Mouse (Mus musculus) liver, embryonic 11.5 days (tissue): ENCODE measurements around the gene Ralgapa2. TPM values are rescaled to one million over a fixed set of nuclear protein-coding genes. Genes with fewer than 3 reads are reported as not detected.

Source experiments
- ATAC-seq: fragments of 200-750 bp; cut with Nextera tagmentation; replicated peaks from 2 replicates; pipeline ENCODE4 v1.8.0; 2017; ENCODE audit warnings: moderate number of reproducible peaks, mild to moderate bottlenecking, moderate TSS enrichment, moderate library complexity; ENCODE audit not compliant: low FRiP score
- DNase-seq: peaks from one replicate; pipeline ENCODE4 v3.0.0-alpha.2; 2017; ENCODE audit warnings: low spot score
- H3K27ac ChIP-seq: fragments of 300-500 bp; sonication (generic); 2 replicates; pipeline ENCODE4 v1.5.1; 2014; ENCODE audit warnings: mild to moderate bottlenecking, low read depth, low read length, control low read depth
- H3K27me3 ChIP-seq: fragments of 300-500 bp; sonication (generic); replicated peaks from 2 replicates; pipeline ENCODE4 v1.6.1; 2014; ENCODE audit warnings: low read length, mixed read lengths; ENCODE audit not compliant: control insufficient read depth, insufficient read depth
- H3K36me3 ChIP-seq: fragments of 300-500 bp; sonication (generic); 2 replicates; pipeline ENCODE4 v1.6.1; 2014; ENCODE audit warnings: mild to moderate bottlenecking, low read length, moderate library complexity, mixed read lengths; ENCODE audit not compliant: control insufficient read depth, insufficient read depth
- H3K4me1 ChIP-seq: fragments of 300-500 bp; sonication (generic); replicated peaks from 2 replicates; pipeline ENCODE4 v1.6.1; 2014; ENCODE audit warnings: low read length, mixed read lengths; ENCODE audit not compliant: control insufficient read depth, insufficient read depth
- H3K4me2 ChIP-seq: fragments of 300-500 bp; sonication (generic); 2 replicates; pipeline ENCODE4 v1.6.1; 2014; ENCODE audit warnings: mild to moderate bottlenecking, control low read depth, moderate library complexity
- H3K4me3 ChIP-seq: fragments of 300-500 bp; sonication (generic); 2 replicates; pipeline ENCODE4 v1.5.1; 2014; ENCODE audit warnings: low read depth, low read length, control low read depth
- H3K9ac ChIP-seq: fragments of 300-500 bp; sonication (generic); 2 replicates; pipeline ENCODE4 v1.6.1; 2014; ENCODE audit warnings: low read depth, low read length, control low read depth
- H3K9me3 ChIP-seq: fragments of 300-500 bp; sonication (generic); 2 replicates; pipeline ENCODE4 v1.6.1; 2016; ENCODE audit warnings: low read length, inconsistent platforms, mixed read lengths; ENCODE audit not compliant: control insufficient read depth
- WGBS: fragments of 180-500 bp; shearing (Covaris S2); extraction: QIAGEN DNeasy Blood & Tissue Kit; methylation state at CpG from one replicate; pipeline ENCODE4 v1.1.7; 2014; 5-methylcytosine and 5-hydroxymethylcytosine counted together
- polyA plus RNA-seq: library from polyadenylated mRNA; unstranded; fragments of >200 nt; fragmentation: Nextera tagmentation; extraction: Ambion mirVana; gene quantifications from 2 replicates; pipeline ENCODE4 v1.2.1, GENCODE M21; 2014

The Ralgapa2 gene
- polyA plus RNA-seq, 1 experiment from 2014 or later: 13.0 TPM

DNA sequence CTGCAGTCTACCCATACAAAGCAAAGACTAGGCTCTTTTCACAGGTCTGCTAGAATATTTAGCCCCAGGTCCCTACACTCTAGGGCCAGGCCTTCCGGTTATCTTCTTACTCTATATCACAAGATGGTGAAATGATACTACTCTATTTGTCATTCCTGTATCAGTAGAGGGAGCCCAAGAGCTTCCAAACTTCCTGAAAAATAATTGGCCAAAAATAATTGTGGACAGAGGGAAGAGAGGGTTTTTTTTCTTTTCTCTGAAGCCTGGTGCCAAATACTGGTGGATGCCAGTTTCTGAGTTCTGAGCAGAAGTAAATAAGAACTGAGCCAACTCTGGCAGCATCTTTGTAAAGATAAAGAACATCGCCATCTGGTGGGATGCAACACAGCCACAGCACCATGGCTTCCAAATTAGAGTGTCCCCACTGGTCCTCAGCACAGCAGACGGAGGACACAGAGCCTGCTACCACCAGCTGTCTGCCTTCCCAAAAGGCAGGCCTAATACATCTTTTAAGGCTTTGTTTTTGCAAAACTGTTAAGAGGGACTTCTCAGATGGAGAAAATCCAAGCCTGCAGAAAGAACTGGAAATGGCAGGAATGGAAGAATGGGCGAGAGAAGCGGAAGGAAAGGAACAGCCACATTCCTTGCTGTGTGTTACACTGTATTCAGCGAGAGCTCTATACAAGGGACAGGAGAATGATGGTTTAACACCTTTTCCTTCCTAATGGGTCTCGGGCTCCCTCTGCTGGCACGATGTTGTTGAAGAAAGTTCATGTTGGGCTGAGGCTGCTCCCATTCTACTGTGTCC is 97.5 kb downstream of the Ralgapa2 start:
- Histone ChIP-seq H3K9me3 (no peaks in the 10 kb centered on the region), H3K4me1 (no peaks in the 10 kb centered on the region), H3K4me2 (no peak overlapping the region), H3K27ac (no peak overlapping the region), H3K4me3 (no peak overlapping the region), H3K36me3 (no peaks in the 10 kb centered on the region), H3K27me3 (no peaks in the 10 kb centered on the region), H3K9ac (no peak overlapping the region)
- ATAC-seq: no peak; the same call in 1 of the 2 replicates
- DNase-seq: no peak
- WGBS: 51% methylated on average over 8 of the region's 8 CpGs

- no peak overlapping the region for H3K9ac ChIP-seq
- 47% methylated on average over 9 of the region's 9 CpGs for WGBS
- no peak overlapping the region for H3K4me3 ChIP-seq
- DNase-seq (no peak), ATAC-seq (no peak)
- no peaks in the 10 kb centered on the region for H3K27me3 ChIP-seq
- no peaks in the 10 kb centered on the region for H3K9me3 ChIP-seq
- no peaks in the 10 kb centered on the region for H3K4me1 ChIP-seq
- no peak overlapping the region for H3K4me2 ChIP-seq
- no peak overlapping the region for H3K27ac ChIP-seq
- no peaks in the 10 kb centered on the region for H3K36me3 ChIP-seq
Measured at GRCm38 (mm10) chr2:146412733-146413132, 99.4 kb downstream of the Ralgapa2 start.

DNA sequence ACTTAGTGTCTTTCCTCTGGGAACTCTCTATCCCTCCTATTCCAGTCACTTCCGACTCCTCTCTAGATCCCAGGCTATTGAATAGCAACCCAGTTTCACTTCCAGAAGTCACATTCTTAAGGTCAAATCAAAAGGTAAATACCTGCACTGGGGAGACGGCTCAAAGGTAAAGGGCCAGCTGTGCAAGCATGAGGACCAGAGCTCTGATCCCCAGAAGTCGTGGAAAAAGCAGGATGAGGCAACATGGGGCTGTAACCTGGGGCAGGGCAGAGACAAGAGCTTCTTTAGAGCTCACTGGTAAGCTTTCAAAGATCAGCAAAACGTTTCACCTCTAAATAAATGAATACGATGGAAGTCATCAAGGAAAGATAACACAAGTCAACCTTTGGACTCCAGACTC is 100.2 kb downstream of the Ralgapa2 start:
- Histone ChIP-seq H3K27ac (no peak overlapping the region), H3K4me3 (no peak overlapping the region), H3K4me1 (no peaks in the 10 kb centered on the region), H3K4me2 (no peak overlapping the region), H3K9ac (no peak overlapping the region), H3K36me3 (no peaks in the 10 kb centered on the region), H3K27me3 (no peaks in the 10 kb centered on the region), H3K9me3 (no peaks in the 10 kb centered on the region)
- WGBS: 79% methylated on average over 5 of the region's 5 CpGs
- ATAC-seq: no peak
- DNase-seq: no peak

DNA sequence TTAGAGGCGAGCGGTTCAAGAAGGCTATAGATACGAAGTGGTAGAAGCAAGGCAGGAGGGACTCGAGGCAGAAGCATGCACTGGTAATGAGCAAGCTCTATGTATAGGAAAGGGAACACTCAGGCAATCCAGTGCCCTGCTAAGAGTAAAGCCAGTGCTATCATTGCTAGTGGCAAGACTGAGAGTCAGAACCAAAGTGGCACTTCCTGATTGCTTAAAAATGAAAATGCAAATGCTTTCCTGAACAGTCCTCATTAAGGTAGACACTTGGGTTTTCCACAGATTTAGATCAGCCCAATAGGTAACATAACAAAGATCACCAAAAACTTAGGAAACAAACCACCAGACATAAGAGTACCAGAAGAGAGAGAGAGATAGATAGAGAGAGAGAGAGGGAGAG is 105.1 kb downstream of the Ralgapa2 start:
- Histone ChIP-seq H3K4me1 (no peaks in the 10 kb centered on the region), H3K4me3 (no peak overlapping the region), H3K36me3 (no peaks in the 10 kb centered on the region), H3K27me3 (no peaks in the 10 kb centered on the region), H3K27ac (no peak overlapping the region), H3K4me2 (no peak overlapping the region), H3K9ac (no peak overlapping the region), H3K9me3 (no peaks in the 10 kb centered on the region)
- no peak for ATAC-seq
- no peak for DNase-seq
- 87% methylated on average over 4 of the region's 4 CpGs for WGBS

DNA sequence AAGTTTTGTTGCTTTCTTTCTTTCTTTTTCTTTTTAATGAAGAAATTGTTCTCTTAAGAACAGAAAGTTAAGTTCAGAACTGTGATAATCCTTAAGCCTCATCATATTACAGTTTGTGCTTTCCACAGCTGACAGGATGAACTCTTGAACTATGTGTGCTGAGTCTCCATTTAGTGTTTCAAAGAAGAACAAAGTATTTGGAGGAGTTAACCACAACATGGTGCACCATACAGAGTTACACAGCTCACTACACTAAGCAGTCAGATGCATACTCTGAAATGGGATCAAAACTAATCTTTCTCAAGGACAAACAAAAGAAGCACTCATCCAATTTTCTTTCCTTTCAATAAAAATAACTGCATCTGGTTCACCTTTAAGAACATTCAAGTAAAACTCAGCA is 110.6 kb downstream of the Ralgapa2 start:
- DNase-seq (no peak), ATAC-seq (no peak)
- Histone ChIP-seq H3K27me3 (no peaks in the 10 kb centered on the region), H3K9me3 (no peaks in the 10 kb centered on the region), H3K36me3 (no peaks in the 10 kb centered on the region), H3K4me1 (no peaks in the 10 kb centered on the region), H3K9ac (no peak overlapping the region), H3K4me2 (no peak overlapping the region), H3K27ac (no peak overlapping the region), H3K4me3 (no peak overlapping the region)

- Histone ChIP-seq H3K4me1 (no peaks in the 10 kb centered on the region), H3K9ac (no peak overlapping the region), H3K4me2 (no peak overlapping the region), H3K27me3 (no peaks in the 10 kb centered on the region), H3K27ac (no peak overlapping the region), H3K36me3 (no peaks in the 10 kb centered on the region), H3K4me3 (no peak overlapping the region), H3K9me3 (no peaks in the 10 kb centered on the region)
- DNase-seq (no peak), ATAC-seq (no peak)
- 53% methylated on average over 2 of the region's 2 CpGs for WGBS
Measured at GRCm38 (mm10) chr2:146400738-146401137, 111.4 kb downstream of the Ralgapa2 start.

DNA sequence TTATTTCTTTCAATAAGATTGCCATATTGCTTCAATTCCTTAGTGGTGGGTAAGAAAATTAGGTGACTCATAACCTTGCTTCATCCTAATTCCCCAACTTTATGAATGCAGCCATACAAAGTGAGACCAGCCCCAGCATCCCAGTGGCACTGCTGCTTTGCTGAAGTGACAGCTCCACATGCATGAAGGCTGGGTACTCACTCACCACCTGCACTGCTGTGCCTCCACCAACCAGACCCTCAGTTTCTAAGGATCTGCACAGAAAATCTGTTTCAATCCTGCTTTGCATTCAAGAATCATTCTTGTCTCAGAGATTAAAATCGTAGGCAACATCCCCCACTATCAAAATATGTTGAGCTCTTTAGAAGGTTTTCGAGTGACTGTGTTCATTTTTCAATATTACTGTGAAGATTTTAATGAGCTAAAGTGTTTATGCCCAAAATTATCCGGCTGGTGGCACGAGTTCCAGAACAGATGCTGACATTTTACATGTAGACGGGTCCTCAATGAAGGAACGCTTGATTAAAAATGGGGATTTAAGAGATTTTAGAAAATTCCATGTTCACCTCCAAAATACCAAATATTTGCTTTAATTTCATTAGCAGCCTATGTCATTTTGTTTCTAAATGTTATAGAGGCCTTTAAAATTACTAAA is 113.8 kb downstream of the Ralgapa2 start:
- no peaks in the 10 kb centered on the region for H3K9me3 ChIP-seq
- 90% methylated on average over 6 of the region's 6 CpGs for WGBS
- H3K36me3 ChIP-seq: no peaks in the 10 kb centered on the region; the same call in 1 of the 2 replicates
- H3K27me3 ChIP-seq: no peaks in the 10 kb centered on the region
- H3K27ac ChIP-seq: no peak overlapping the region
- H3K9ac ChIP-seq: no peak overlapping the region
- DNase-seq (no peak), ATAC-seq (no peak)
- no peaks in the 10 kb centered on the region for H3K4me1 ChIP-seq
- no peak overlapping the region for H3K4me2 ChIP-seq
- H3K4me3 ChIP-seq: no peak overlapping the region

GRCm38 (mm10) chr2:146387211-146387610 is 124.9 kb downstream of the Ralgapa2 start:
- Histone ChIP-seq H3K4me1 (no peaks in the 10 kb centered on the region), H3K27me3 (no peaks in the 10 kb centered on the region), H3K9ac (no peak overlapping the region), H3K36me3 (no peaks in the 10 kb centered on the region; the same call in 1 of the 2 replicates), H3K27ac (no peak overlapping the region), H3K9me3 (no peaks in the 10 kb centered on the region), H3K4me2 (no peak overlapping the region), H3K4me3 (no peak overlapping the region)
- no peak for ATAC-seq
- no peak for DNase-seq
- WGBS: 80% methylated on average over 2 of the region's 2 CpGs

DNA sequence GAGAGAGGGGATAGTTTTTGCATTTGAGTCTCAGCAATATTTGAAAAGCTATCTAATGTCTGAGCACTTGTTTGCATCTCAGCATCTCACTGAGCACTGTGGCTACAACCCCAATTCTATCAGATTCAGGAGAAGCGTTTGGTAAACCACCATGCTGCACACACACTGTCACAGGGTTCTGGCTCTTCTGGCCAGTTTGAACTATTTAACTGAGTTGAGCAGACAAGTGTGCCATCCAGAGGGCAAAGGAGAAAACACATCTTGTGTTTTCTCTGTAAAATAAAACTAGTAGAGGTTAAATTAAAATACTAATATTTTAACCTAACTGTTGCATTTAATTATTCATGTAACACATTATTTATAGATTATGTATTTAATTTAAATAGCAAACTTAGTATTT is 127.6 kb downstream of the Ralgapa2 start:
- H3K36me3 ChIP-seq: no peaks in the 10 kb centered on the region; the same call in 1 of the 2 replicates
- 48% methylated on average over 1 of the region's 1 CpGs for WGBS
- H3K4me1 ChIP-seq: no peaks in the 10 kb centered on the region
- no peak overlapping the region for H3K9ac ChIP-seq
- H3K27me3 ChIP-seq: no peaks in the 10 kb centered on the region
- DNase-seq: no peak
- no peak overlapping the region for H3K4me3 ChIP-seq
- ATAC-seq: no peak
- H3K27ac ChIP-seq: no peak overlapping the region
- no peaks in the 10 kb centered on the region for H3K9me3 ChIP-seq
- no peak overlapping the region for H3K4me2 ChIP-seq
